Mouse (Mus musculus) liver, adult 2 months (tissue): ENCODE measurements around the gene Habp2. TPM values are rescaled to one million over a fixed set of nuclear protein-coding genes. Genes with fewer than 3 reads are reported as not detected.

Source experiments
- DNase-seq: peaks from one replicate; pipeline ENCODE4 v3.0.0-alpha.2; 2011; ENCODE audit warnings: low read depth, low spot score; ENCODE audit errors: extremely low read depth
- H3K27ac ChIP-seq: fragments of 200-500 bp; replicated peaks from 2 replicates; pipeline ENCODE4 v1.5.1; 2012; ENCODE audit warnings: low read depth, mild to moderate bottlenecking, control low read depth, inconsistent platforms, low read length; ENCODE audit not compliant: insufficient read depth
- H3K27me3 ChIP-seq: fragments of 200-500 bp; 2 replicates; pipeline ENCODE4 v1.6.1; 2012; ENCODE audit warnings: mild to moderate bottlenecking, moderate library complexity, low read length, inconsistent platforms; ENCODE audit not compliant: control insufficient read depth, insufficient read depth
- H3K36me3 ChIP-seq: fragments of 200-500 bp; 2 replicates; pipeline ENCODE4 v1.6.1; 2012; ENCODE audit warnings: low read length, inconsistent platforms; ENCODE audit not compliant: control insufficient read depth, insufficient read depth
- H3K4me1 ChIP-seq: fragments of 200-500 bp; 2 replicates; pipeline ENCODE4 v1.6.1; 2011; ENCODE audit warnings: low read length; ENCODE audit not compliant: control insufficient read depth, insufficient read depth
- H3K4me3 ChIP-seq: fragments of 200-500 bp; 2 replicates; pipeline ENCODE4 v1.5.1; 2011; ENCODE audit warnings: low read depth, mild to moderate bottlenecking, control low read depth, low read length, moderate library complexity; ENCODE audit not compliant: insufficient read depth
- H3K79me2 ChIP-seq: fragments of 200-500 bp; 2 replicates; pipeline ENCODE4 v1.6.1; 2012; ENCODE audit warnings: inconsistent platforms, mild to moderate bottlenecking, low read length, moderate library complexity; ENCODE audit not compliant: control insufficient read depth, insufficient read depth
- H3K9ac ChIP-seq: fragments of 200-500 bp; 2 replicates; pipeline ENCODE4 v1.6.1; 2012; ENCODE audit warnings: low read depth, mild to moderate bottlenecking, control low read depth, inconsistent platforms, low read length
- CTCF ChIP-seq: fragments of 200-500 bp; IDR thresholded peaks from 2 replicates; pipeline ENCODE4 v1.5.1; 2011; ENCODE audit warnings: low read depth, low read length, control low read depth
- POLR2A ChIP-seq: fragments of 200-500 bp; IDR thresholded peaks from 2 replicates; pipeline ENCODE4 v1.6.1; 2011; ENCODE audit warnings: low read length, control low read depth; ENCODE audit not compliant: insufficient read depth; ENCODE audit errors: extremely low read depth
- WGBS: fragments of 180-500 bp; shearing (Covaris S2); methylation state at CpG from one replicate; pipeline ENCODE4 v1.1.7; 2018; 5-methylcytosine and 5-hydroxymethylcytosine counted together
- polyA plus RNA-seq: library from polyadenylated mRNA; depleted of rRNA; stranded (reverse); fragments of >200 nt; gene quantifications from 2 replicates; pipeline ENCODE4 v1.2.3, GENCODE M21; 2012
- total RNA-seq: library from RNA; depleted of rRNA; stranded (reverse); fragments of >200 nt; gene quantifications from 2 replicates; pipeline ENCODE4 v1.2.3, GENCODE M21; 2014

Gene Habp2
- total and polyA plus RNA-seq, 2 experiments = 172 to 354 TPM

DNA sequence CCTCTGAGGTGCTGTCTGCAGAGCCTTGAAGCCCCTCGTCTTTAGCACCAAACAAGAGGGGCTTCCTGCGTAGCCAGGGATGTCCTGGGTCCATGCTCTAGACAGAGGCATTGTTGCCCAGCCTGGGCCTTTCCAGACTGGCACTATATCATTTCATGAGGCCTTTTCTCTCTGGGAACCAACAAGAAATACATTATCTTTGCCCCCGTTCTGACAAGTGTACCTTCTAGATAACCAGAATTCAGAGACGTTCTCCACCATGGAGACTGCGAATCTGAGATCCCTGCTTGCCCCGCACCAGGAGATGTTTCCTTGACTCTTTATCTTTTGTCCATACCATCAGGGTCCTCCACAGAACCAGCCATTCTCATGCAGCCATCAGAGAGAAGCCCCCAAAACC is 32.7 kb downstream of the Habp2 start:
- DNase-seq = no peak
- Histone ChIP-seq H3K27me3 (no peaks in the 10 kb centered on the region), H3K36me3 (peaks cover 33% of the 10 kb centered on the region), H3K9ac (no peak overlapping the region), H3K79me2 (no peaks in the 10 kb centered on the region), H3K27ac (no peak overlapping the region), H3K4me1 (no peaks in the 10 kb centered on the region), H3K4me3 (no peak overlapping the region)
- TF ChIP-seq CTCF = no peak
- no peak for TF ChIP-seq POLR2A
- 94% methylated on average over 6 of the region's 6 CpGs for WGBS

GRCm38 (mm10) chr19:56320186-56320860 is 33.4 kb downstream of the Habp2 start:
- Histone ChIP-seq H3K36me3 (peaks cover 27% of the 10 kb centered on the region), H3K27me3 (no peaks in the 10 kb centered on the region), H3K4me1 (0 out of 2 replicates have a peak, but pooled peaks cover 2% of the 10 kb centered on the region), H3K9ac (no peak overlapping the region), H3K4me3 (no peak overlapping the region), H3K79me2 (no peaks in the 10 kb centered on the region), H3K27ac (no peak overlapping the region)
- no peak for DNase-seq
- WGBS = 47% methylated on average over 26 of the region's 26 CpGs
- TF ChIP-seq POLR2A (no peak), CTCF (no peak)

DNA sequence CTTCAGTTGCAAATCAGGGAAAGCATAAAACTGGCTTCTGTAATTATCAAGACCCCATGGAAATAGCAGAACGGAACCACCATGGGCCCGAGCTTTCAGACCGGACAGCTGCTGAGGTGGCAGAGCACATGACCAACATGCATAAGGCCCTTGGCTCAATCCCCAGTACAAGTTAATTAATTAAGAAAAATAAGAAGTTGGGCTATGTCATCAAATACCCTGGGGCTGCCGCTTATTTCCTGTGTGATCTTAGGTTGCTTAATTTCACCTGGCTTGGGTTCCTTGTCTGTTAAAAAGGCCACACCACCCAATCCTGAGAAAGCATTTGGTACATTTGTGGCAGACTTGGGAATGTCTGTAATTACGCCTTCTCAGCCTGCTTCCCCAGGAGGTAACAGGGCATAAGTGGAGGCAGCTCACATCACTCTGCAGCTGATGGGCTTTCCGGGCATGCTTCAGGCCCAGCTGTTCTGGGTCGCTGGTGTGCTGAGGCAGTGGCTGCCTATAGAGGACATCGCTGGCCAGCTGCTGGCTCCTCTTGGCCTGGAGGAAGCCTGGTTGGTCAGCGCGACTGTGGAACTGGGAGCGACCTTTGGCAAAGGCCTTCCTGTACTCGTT is 34.5 kb downstream of the Habp2 start:
- no peak overlapping the region for H3K9ac ChIP-seq
- no peak overlapping the region for H3K27ac ChIP-seq
- no peak for DNase-seq
- no peaks in the 10 kb centered on the region for H3K27me3 ChIP-seq
- H3K79me2 ChIP-seq = no peaks in the 10 kb centered on the region
- peaks cover 22% of the 10 kb centered on the region for H3K36me3 ChIP-seq
- 0 out of 2 replicates have a peak, but pooled peaks cover 2% of the 10 kb centered on the region for H3K4me1 ChIP-seq
- WGBS = 65% methylated on average over 12 of the region's 12 CpGs
- no peak for TF ChIP-seq CTCF
- no peak for TF ChIP-seq POLR2A
- H3K4me3 ChIP-seq = no peak overlapping the region

DNA sequence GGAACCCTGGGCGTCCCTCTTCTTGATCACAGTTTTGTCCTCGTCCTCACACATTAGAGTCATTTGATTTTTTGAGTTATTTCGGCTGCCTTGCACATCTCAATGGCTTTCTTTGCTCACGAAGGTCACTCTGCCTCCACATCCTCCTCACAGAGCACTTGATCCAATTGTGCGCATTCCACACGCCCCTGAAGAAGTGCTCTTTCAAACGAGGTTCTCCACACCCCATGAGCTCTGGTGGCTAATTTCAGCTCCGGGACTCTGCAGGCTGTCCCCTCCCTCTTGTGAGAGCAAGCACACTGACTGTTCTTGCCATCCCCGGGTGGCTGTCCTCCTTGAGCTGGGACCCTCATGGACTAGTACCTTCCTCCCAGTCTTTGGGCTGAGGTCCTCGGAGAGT is 38.7 kb downstream of the Habp2 start:
- H3K4me3 ChIP-seq = no peak overlapping the region
- no peak for TF ChIP-seq CTCF
- TF ChIP-seq POLR2A = no peak
- 78% methylated on average over 10 of the region's 10 CpGs for WGBS
- DNase-seq = no peak
- no peak overlapping the region for H3K9ac ChIP-seq
- H3K4me1 ChIP-seq = 0 out of 2 replicates have a peak, but pooled peaks cover 2% of the 10 kb centered on the region
- no peaks in the 10 kb centered on the region for H3K36me3 ChIP-seq
- no peaks in the 10 kb centered on the region for H3K79me2 ChIP-seq
- H3K27me3 ChIP-seq = no peaks in the 10 kb centered on the region
- no peak overlapping the region for H3K27ac ChIP-seq

DNA sequence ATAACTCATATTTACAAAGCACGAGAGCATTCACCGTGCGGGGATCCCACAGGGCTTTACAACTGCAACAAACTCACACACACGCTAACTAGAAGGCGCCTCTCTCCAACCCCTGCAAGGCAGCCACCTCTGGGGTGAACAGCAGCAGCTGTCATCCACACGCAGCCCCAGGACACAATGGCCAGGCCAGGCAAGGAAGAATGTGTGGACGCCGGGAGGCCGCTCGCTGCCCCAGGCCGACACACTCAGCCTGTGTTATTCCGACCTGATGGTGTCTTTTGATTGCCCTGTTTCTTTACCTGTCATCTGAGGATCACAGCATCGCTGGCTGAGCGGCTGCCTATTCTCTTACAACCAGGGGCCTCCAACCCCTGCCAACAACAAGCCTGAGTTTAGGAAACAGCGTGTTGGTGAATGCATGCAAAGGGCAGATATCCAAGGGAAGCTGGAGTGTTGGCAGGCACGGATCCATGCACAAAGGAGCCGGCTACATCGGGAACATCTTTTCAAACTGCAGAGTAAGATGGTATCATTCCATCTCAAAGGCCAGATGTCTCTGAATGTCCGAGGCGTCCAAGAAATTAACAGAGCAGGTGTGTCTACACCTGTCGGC is 39.4 kb downstream of the Habp2 start:
- Histone ChIP-seq H3K4me3 (no peak overlapping the region), H3K36me3 (no peaks in the 10 kb centered on the region)
- WGBS = 91% methylated on average over 21 of the region's 21 CpGs

More for the DNA sequence above, 39.4 kb downstream of the Habp2 start:
- 0 out of 2 replicates have a peak, but pooled peaks cover 2% of the 10 kb centered on the region for H3K4me1 ChIP-seq
- no peak overlapping the region for H3K27ac ChIP-seq
- no peak overlapping the region for H3K9ac ChIP-seq
- H3K27me3 ChIP-seq = no peaks in the 10 kb centered on the region
- no peaks in the 10 kb centered on the region for H3K79me2 ChIP-seq
- DNase-seq = no peak
- TF ChIP-seq POLR2A = no peak
- no peak for TF ChIP-seq CTCF
